Mouse (Mus musculus): Measurements from ENCODE around the gene Vmp1. TPM values are rescaled to one million over a fixed set of nuclear protein-coding genes. Genes with fewer than 3 reads are reported as not detected.
A peak's percentile ranks its signal among the peaks of the same experiment; 100 is the strongest.

Vmp1 gene
- polyA plus RNA-seq, 1 experiment from 2014 or later: 222 TPM

- no peak for DNase-seq (ENCODE audit: low spot score)
- Histone ChIP-seq H3K36me3 (ENCODE audit: insufficient read depth, low read length) (peaks cover 7% of the 10 kb centered on the region; the same call in 1 of the 2 replicates), H3K4me2 (ENCODE audit: low read length) (no peak overlapping the region), H3K9me3 (replicated peaks; ENCODE audit: low read length) (no peaks in the 10 kb centered on the region), H3K27me3 (ENCODE audit: insufficient read depth, low read length) (no peaks in the 10 kb centered on the region), H3K27ac (no peak overlapping the region), H3K4me1 (replicated peaks; ENCODE audit: insufficient read depth, low read length) (no peaks in the 10 kb centered on the region), H3K9ac (ENCODE audit: low read depth, low read length) (no peak overlapping the region), H3K4me3 (replicated peaks; ENCODE audit: low read depth, low read length) (no peak overlapping the region)
- no peak for TF ChIP-seq CTCF (IDR thresholded peaks at IDR 0.05; ENCODE audit: low read depth)
- no peak for ATAC-seq (replicated peaks; ENCODE audit: low FRiP score, low read depth)
- WGBS: 81% methylated on average over 1 of the region's 1 CpGs
These were observed 79.9 kb downstream of the Vmp1 start for GRCm38 (mm10) chr11:86603719-86604118.

DNA sequence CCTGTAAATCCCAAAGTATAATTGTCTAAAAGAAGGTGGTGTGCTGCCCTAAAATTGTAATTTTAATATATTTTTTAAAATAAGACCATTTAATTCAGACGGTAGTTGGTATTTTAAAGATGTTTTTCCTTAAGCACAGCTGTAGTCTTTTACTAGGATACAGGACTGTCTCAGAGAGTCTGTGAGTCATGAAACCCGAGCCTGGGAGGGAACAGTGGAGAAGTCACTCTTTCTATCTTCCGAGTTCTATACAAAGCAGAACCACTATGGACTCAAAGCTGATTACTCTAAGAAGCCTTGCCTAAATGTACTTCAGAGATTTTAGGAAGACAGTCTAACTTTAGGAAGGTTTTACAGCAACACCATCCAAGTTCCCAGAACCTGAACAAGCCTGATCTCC, 81.5 kb downstream of the Vmp1 start:
- H3K4me3 ChIP-seq (replicated peaks; ENCODE audit: low read depth, low read length): no peak overlapping the region
- no peak overlapping the region for H3K27ac ChIP-seq
- no peak overlapping the region for H3K4me2 ChIP-seq (ENCODE audit: low read length)
- H3K9me3 ChIP-seq (replicated peaks; ENCODE audit: low read length): no peaks in the 10 kb centered on the region
- no peaks in the 10 kb centered on the region for H3K27me3 ChIP-seq (ENCODE audit: insufficient read depth, low read length)
- H3K9ac ChIP-seq (ENCODE audit: low read depth, low read length): no peak overlapping the region
- DNase-seq (ENCODE audit: low spot score) (no peak), ATAC-seq (replicated peaks; ENCODE audit: low FRiP score, low read depth) (no peak)
- 47% methylated on average over 3 of the region's 3 CpGs for WGBS
- peaks cover 11% of the 10 kb centered on the region; the same call in 1 of the 2 replicates for H3K36me3 ChIP-seq (ENCODE audit: insufficient read depth, low read length)
- H3K4me1 ChIP-seq (replicated peaks; ENCODE audit: insufficient read depth, low read length): no peaks in the 10 kb centered on the region
- TF ChIP-seq CTCF (IDR thresholded peaks at IDR 0.05; ENCODE audit: low read depth): no peak

GRCm38 (mm10) chr11:86600209-86600557, 83.5 kb downstream of the Vmp1 start:
- peaks cover 4% of the 10 kb centered on the region; the same call in 1 of the 2 replicates for H3K36me3 ChIP-seq (ENCODE audit: insufficient read depth, low read length)
- no peaks in the 10 kb centered on the region for H3K27me3 ChIP-seq (ENCODE audit: insufficient read depth, low read length)
- no peaks in the 10 kb centered on the region for H3K9me3 ChIP-seq (replicated peaks; ENCODE audit: low read length)
- no peak for TF ChIP-seq CTCF (IDR thresholded peaks at IDR 0.05; ENCODE audit: low read depth)
- 0 out of 2 replicates have a peak overlapping the region, but pooled peaks have one; percentile 13 for H3K27ac ChIP-seq
- 75% methylated on average over 7 of the region's 7 CpGs for WGBS
- H3K9ac ChIP-seq (ENCODE audit: low read depth, low read length): no peak overlapping the region
- H3K4me2 ChIP-seq (ENCODE audit: low read length): no peak overlapping the region
- DNase-seq (ENCODE audit: low spot score) (no peak), ATAC-seq (replicated peaks; ENCODE audit: low FRiP score, low read depth) (no peak)
- no peak overlapping the region for H3K4me3 ChIP-seq (replicated peaks; ENCODE audit: low read depth, low read length)
- H3K4me1 ChIP-seq (replicated peaks; ENCODE audit: insufficient read depth, low read length): no peaks in the 10 kb centered on the region

- Histone ChIP-seq H3K27me3 (ENCODE audit: insufficient read depth, low read length) (no peaks in the 10 kb centered on the region), H3K4me1 (replicated peaks; ENCODE audit: insufficient read depth, low read length) (no peaks in the 10 kb centered on the region), H3K4me3 (replicated peaks; ENCODE audit: low read depth, low read length) (no peak overlapping the region), H3K4me2 (ENCODE audit: low read length) (no peak overlapping the region), H3K9me3 (replicated peaks; ENCODE audit: low read length) (no peaks in the 10 kb centered on the region), H3K9ac (ENCODE audit: low read depth, low read length) (no peak overlapping the region), H3K36me3 (ENCODE audit: insufficient read depth, low read length) (peaks cover 4% of the 10 kb centered on the region; the same call in 1 of the 2 replicates), H3K27ac (0 out of 2 replicates have a peak overlapping the region, but pooled peaks have one; percentile 13)
- TF ChIP-seq CTCF (IDR thresholded peaks at IDR 0.05; ENCODE audit: low read depth): no peak
- 66% methylated on average over 4 of the region's 4 CpGs for WGBS
- ATAC-seq (replicated peaks; ENCODE audit: low FRiP score, low read depth) (no peak), DNase-seq (ENCODE audit: low spot score) (no peak)
These were observed 84.0 kb downstream of the Vmp1 start for GRCm38 (mm10) chr11:86599378-86600208.

DNA sequence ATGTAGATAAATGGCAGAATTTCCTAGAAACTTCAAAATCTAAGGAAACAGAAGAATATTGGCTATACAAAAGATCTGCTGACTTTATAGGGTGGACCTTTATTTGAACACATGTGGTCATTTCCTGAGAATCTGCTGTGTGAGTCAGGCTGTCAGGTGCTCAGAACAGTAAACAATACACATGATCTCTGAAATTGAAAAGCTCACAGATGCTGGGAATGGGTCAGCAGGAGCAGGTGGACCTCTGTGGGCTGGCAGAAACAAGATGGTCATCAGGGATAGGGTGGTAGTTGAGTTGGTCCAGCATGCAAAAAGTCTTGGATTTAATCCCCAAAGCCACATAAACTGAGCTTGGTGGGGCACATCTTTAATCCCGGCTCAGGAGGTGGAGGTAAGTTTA, 85.1 kb downstream of the Vmp1 start:
- Histone ChIP-seq H3K27ac (no peak overlapping the region), H3K4me1 (replicated peaks; ENCODE audit: insufficient read depth, low read length) (no peaks in the 10 kb centered on the region), H3K9me3 (replicated peaks; ENCODE audit: low read length) (no peaks in the 10 kb centered on the region), H3K27me3 (ENCODE audit: insufficient read depth, low read length) (no peaks in the 10 kb centered on the region), H3K4me2 (ENCODE audit: low read length) (no peak overlapping the region), H3K36me3 (ENCODE audit: insufficient read depth, low read length) (peaks cover 4% of the 10 kb centered on the region; the same call in 1 of the 2 replicates), H3K9ac (ENCODE audit: low read depth, low read length) (no peak overlapping the region), H3K4me3 (replicated peaks; ENCODE audit: low read depth, low read length) (no peak overlapping the region)
- TF ChIP-seq CTCF (IDR thresholded peaks at IDR 0.05; ENCODE audit: low read depth): no peak
- DNase-seq (ENCODE audit: low spot score): no peak
- 82% methylated on average over 1 of the region's 1 CpGs for WGBS
- no peak for ATAC-seq (replicated peaks; ENCODE audit: low FRiP score, low read depth)

- TF ChIP-seq CTCF (IDR thresholded peaks at IDR 0.05; ENCODE audit: low read depth): no peak
- WGBS: 85% methylated on average over 5 of the region's 5 CpGs
- Histone ChIP-seq H3K4me2 (ENCODE audit: low read length) (no peak overlapping the region), H3K27me3 (ENCODE audit: insufficient read depth, low read length) (no peaks in the 10 kb centered on the region), H3K9me3 (replicated peaks; ENCODE audit: low read length) (no peaks in the 10 kb centered on the region), H3K9ac (ENCODE audit: low read depth, low read length) (no peak overlapping the region), H3K27ac (no peak overlapping the region), H3K36me3 (ENCODE audit: insufficient read depth, low read length) (peaks cover 4% of the 10 kb centered on the region; the same call in 1 of the 2 replicates), H3K4me1 (replicated peaks; ENCODE audit: insufficient read depth, low read length) (peaks cover 3% of the 10 kb centered on the region; the same call in 1 of the 2 replicates), H3K4me3 (replicated peaks; ENCODE audit: low read depth, low read length) (no peak overlapping the region)
- DNase-seq (ENCODE audit: low spot score) (no peak), ATAC-seq (replicated peaks; ENCODE audit: low FRiP score, low read depth) (no peak)
These were observed 85.5 kb downstream of the Vmp1 start for GRCm38 (mm10) chr11:86598154-86598553.

All from kidney, postnatal 0 days (tissue).